Mouse (Mus musculus) Patski (cell line): ENCODE data around the gene Hopx. TPM values are rescaled to one million over a fixed set of nuclear protein-coding genes. Genes with fewer than 3 reads are reported as not detected.

ENCODE experiments used
- ATAC-seq: fragments of 100-300 bp; one replicate; pipeline ENCODE4 v1.8.0; 2021
- CTCF ChIA-PET: fragments of 350-600 bp; sonication (Branson Sonifier 250); formaldehyde crosslinking; loops from one replicate; lab custom pipeline; 2022; ENCODE audit warnings: inconsistent platforms; lab: Charles Lee
- POLR2A ChIA-PET: fragments of 350-600 bp; sonication (Branson Sonifier 250); formaldehyde crosslinking; loops from one replicate; lab custom pipeline; 2022; ENCODE audit warnings: antibody characterized with exemption, inconsistent platforms; lab: Charles Lee
- DNase-seq: peaks from one replicate; pipeline ENCODE4 v3.0.0-alpha.2; 2011; ENCODE audit warnings: low read depth, low spot score
- H3K27me3 ChIP-seq: fragments of 371-371 bp; one replicate; pipeline ENCODE4 v1.5.1; 2021
- CTCF ChIP-seq: fragments of 100-300 bp; IDR thresholded peaks from one replicate; pipeline ENCODE4 v1.5.1; 2021
- in situ Hi-C: fragments of 300-500 bp; cut with MboI; formaldehyde crosslinking; loops from 3 replicates; pipeline ENCODE4 v1.11.1; 2018; ENCODE audit warnings: low pct_unique_long_range_greater_than_20kb, mixed read lengths
- polyA plus RNA-seq: library from polyadenylated mRNA; unstranded; gene quantifications from one replicate; pipeline ENCODE4 v1.2.3, GENCODE M21; 2021

Gene Hopx
- polyA plus RNA-seq, 1 experiment from 2014 or later = not detected

DNA sequence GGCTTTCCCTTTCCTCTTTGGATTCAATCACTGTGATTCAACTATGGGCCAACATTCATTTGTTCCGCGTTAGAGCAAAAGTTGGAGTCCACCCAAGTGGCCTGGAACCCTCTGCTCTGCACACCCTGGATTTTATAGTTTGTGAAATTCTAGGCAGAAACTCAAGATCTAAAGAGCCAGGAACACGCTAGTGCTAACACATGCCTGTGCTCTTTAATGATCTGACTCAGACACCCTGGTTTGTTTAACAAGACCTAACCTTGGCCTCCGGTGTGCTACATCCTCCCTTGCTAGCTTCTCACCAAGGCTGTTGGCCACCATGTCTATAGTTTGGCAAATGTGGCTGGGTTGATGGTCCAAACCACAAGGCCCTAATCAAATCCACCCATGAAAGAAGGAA lies 34.2 kb downstream of the Hopx start:
- DNase-seq (no peak), ATAC-seq (no peak)
- ChIA-PET CTCF (interaction anchor here (1.0 to 1.4 kb wide), 3 partner anchors 8 to 18 kb away, joined by 3 to 6 read pairs (median 4); no protein-coding TSS in a partner anchor), POLR2A (no interaction called here)
- H3K27me3 ChIP-seq = no peaks in the 10 kb centered on the region
- in situ Hi-C loops = loop anchor here (10.0 kb wide), 1 partner anchor 94 kb away; no protein-coding TSS in a partner anchor
- TF ChIP-seq CTCF = no peak

DNA sequence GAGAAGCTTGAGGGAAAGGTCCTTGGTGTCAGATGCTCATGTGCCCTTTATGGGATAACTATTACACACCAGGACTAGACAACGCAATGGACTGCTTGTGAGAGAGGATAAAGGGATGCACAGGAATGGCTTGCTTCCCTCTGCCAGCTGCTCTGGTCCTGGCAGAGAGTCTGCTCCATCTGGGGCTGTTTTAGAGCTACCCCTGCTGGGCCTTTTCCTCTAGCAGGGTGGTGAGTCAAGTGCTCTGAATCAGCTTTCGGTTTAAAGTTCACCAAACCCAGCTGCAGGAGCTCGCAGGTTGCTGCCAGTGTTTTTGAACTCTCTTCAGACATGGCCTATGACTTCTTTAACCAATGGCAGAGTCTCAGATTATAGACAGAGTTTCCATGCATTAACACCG lies 39.0 kb downstream of the Hopx start:
- DNase-seq = no peak
- peaks cover 6% of the 10 kb centered on the region for H3K27me3 ChIP-seq
- in situ Hi-C loops = no loop called here
- POLR2A ChIA-PET = no interaction called here
- TF ChIP-seq CTCF = no peak
- CTCF ChIA-PET = interaction anchor here (2.0 kb wide), 1 partner anchor 18 kb away, joined by 4 read pairs; no protein-coding TSS in a partner anchor
- no peak for ATAC-seq

DNA sequence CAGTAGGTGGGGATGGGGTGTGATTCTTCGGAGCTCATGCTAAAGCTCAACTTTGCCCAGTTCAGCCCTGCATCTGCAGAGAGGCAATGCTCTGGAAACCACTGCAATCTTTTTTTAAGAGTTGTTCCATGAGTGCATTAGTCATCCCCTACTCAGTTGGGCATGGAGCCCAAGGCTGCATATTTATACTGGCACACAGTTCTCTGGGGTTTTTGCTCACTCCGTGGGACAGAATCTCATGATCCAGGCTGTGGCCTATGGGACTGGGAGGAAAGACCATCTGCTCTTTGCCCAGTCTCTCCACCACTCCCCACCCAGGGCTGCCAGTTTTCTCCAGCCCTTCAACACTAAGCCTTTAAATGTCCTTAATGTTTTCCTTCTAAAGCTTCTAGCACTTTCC lies 40.0 kb downstream of the Hopx start:
- no peak for TF ChIP-seq CTCF
- in situ Hi-C loops = no loop called here
- peaks cover 6% of the 10 kb centered on the region for H3K27me3 ChIP-seq
- ChIA-PET CTCF (interaction anchor here (1.1 to 2.0 kb wide), 2 partner anchors 19 to 85 kb away, joined by 3 to 4 read pairs; no protein-coding TSS in a partner anchor), POLR2A (no interaction called here)
- DNase-seq (peak; percentile 90), ATAC-seq (peak; percentile 84)

DNA sequence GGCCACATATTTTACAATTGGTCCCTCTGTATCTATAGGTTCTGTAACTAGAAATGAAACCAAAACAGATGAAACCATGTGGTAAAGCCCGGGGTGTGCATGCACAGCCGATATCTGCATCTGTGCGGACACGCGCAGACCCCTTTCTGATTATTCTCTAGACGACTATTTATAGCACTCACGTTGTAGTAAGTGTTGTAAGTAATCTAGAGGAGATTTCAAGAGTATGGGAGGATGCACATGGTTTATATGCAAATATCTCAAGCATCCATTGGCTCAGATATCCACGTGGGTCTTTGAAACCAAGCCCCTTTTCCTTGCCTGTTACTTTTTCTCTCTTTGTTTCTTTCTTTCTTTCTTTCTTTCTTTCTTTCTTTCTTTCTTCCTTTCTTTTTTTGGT lies 41.1 kb downstream of the Hopx start:
- H3K27me3 ChIP-seq = peaks cover 6% of the 10 kb centered on the region
- POLR2A ChIA-PET = no interaction called here
- no peak for DNase-seq
- CTCF ChIA-PET = interaction anchor here (2.0 to 3.7 kb wide), 2 partner anchors 12 to 98 kb away, joined by 5 to 10 read pairs; no protein-coding TSS in a partner anchor
- no peak for ATAC-seq
- in situ Hi-C loops = no loop called here
- TF ChIP-seq CTCF = no peak

DNA sequence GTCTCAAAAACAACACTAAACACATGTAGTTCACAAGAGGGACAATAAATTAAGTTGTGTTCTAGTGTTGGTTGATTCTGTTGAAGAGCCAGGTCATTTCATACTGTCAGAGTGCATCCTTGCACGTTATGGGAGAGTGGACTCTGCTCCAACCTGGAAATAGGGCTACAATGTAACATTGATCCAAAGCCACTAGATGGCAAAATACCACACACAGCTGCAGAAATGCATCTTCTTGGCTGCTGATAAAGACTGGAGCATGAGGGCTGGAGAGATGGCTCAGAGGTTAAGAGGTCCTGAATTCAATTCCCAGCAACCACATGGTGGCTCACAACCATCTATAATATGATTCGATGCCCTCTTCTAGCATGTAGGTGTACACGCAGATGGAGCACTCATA lies 43.3 kb downstream of the Hopx start:
- H3K27me3 ChIP-seq = peaks cover 9% of the 10 kb centered on the region
- in situ Hi-C loops = no loop called here
- ChIA-PET POLR2A (no interaction called here), CTCF (interaction anchor here (2.0 to 3.7 kb wide), 2 partner anchors 10 to 100 kb away, joined by 5 to 10 read pairs; no protein-coding TSS in a partner anchor)
- peak; percentile 25 for TF ChIP-seq CTCF
- DNase-seq (no peak), ATAC-seq (no peak)

DNA sequence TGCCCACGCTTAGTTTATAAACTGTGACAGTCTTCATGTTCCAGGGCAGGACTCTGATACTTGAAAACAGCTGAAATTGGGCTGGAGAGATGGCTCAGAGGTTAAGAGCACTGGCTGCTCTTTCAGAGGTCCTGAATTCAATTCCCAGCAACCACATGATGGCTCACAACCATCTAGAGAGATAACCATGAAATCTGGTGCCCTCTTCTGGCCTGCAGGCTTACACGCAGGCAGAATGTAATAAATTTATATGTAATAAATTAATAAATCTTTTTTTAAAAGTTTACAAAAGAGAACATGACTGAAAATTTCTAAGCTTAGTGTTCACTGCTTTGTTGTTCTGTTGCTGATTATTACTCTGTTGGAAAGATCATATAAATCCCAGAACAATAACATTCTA lies 43.9 kb downstream of the Hopx start:
- ChIA-PET CTCF (interaction anchor here (3.7 kb wide), 1 partner anchor 100 kb away, joined by 10 read pairs; no protein-coding TSS in a partner anchor), POLR2A (no interaction called here)
- peak; percentile 28 for TF ChIP-seq CTCF
- ATAC-seq = no peak
- H3K27me3 ChIP-seq = peaks cover 9% of the 10 kb centered on the region
- no peak for DNase-seq
- in situ Hi-C loops = no loop called here

DNA sequence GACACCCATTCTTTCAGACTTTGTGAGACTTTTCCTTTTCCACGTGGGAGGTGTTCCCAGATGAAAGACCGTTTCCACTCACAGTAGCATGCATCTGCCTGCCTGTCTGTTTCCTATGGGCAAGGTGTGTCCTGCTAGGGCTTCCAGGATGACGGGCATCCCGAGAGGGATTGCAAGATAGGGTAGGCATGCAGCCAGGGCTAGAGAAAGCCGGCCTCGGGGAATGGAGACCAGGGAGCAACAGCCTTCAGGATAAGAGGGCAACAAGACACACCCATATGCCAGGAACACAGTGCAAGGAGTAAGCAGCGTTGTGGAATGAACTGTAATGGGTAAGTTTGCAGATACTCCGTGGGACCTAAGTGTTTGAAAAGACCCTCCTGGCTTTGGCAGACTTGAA lies 47.6 kb downstream of the Hopx start:
- no peak for DNase-seq
- CTCF ChIA-PET = no interaction called here
- POLR2A ChIA-PET = no interaction called here
- TF ChIP-seq CTCF = no peak
- ATAC-seq = no peak
- H3K27me3 ChIP-seq = peaks cover 9% of the 10 kb centered on the region
- in situ Hi-C loops = no loop called here

DNA sequence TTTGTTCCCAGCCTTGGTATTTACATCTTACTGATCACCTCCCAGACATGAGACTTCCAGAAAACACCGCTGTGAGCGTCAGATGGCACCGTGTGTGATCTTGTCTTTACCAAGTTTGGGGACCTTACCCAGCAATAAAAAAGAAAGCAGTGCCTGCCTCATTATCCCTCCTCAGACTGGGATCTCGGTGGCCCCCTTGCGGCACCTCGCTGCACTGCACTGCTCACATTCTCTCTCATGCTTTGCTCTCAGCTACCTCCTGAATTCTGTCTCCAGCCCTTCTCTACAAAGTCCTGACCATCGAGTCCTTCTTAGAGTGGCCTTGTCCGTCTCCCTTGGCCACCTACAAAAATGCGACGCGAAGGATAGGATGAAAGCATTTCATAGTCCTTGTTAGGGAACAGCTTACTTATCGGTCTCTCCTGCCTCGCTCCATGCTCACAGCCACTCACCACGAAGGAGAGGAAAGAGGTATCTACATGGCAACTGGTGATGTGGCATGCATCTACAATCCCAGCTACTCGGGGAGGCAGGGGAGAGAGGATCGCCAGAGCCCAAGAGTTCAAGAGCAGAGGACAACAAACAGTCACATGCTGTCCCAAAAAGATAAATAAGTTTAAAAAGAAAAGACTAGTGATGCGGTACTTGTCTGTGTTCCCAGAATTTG lies 53.4 kb downstream of the Hopx start:
- in situ Hi-C loops = no loop called here
- H3K27me3 ChIP-seq = peaks cover 6% of the 10 kb centered on the region
- TF ChIP-seq CTCF = peak; percentile 82
- POLR2A ChIA-PET = no interaction called here
- CTCF ChIA-PET = interaction anchor here (1.1 to 2.0 kb wide), 3 partner anchors 11 to 162 kb away, joined by 3 to 5 read pairs (median 3); no protein-coding TSS in a partner anchor
- no peak for ATAC-seq
- no peak for DNase-seq

DNA sequence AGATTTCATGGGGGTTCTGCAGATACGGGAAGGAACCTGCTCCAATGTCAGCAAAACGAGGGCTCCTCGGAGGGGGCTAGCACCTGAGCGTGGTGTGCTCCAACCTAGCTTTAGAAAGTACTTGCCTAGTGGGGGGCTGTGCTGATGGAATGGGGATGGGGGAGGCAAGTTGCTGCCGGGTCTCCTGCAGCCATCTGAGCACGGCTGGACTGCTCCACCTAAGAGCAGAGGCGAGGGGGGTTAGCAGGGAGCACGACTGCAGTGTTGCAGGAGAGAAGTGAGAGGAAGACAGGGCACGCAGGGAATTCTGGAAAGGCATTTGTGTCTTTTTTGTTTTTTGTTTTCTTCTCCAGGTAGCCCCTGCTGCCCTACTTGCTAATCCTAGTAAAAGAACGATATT lies 54.6 kb downstream of the Hopx start:
- CTCF ChIA-PET = interaction anchor here (1.3 kb wide), 1 partner anchor 10 kb away, joined by 3 read pairs; no protein-coding TSS in a partner anchor
- peaks cover 6% of the 10 kb centered on the region for H3K27me3 ChIP-seq
- no peak for TF ChIP-seq CTCF
- DNase-seq (no peak), ATAC-seq (no peak)
- POLR2A ChIA-PET = no interaction called here
- in situ Hi-C loops = no loop called here

DNA sequence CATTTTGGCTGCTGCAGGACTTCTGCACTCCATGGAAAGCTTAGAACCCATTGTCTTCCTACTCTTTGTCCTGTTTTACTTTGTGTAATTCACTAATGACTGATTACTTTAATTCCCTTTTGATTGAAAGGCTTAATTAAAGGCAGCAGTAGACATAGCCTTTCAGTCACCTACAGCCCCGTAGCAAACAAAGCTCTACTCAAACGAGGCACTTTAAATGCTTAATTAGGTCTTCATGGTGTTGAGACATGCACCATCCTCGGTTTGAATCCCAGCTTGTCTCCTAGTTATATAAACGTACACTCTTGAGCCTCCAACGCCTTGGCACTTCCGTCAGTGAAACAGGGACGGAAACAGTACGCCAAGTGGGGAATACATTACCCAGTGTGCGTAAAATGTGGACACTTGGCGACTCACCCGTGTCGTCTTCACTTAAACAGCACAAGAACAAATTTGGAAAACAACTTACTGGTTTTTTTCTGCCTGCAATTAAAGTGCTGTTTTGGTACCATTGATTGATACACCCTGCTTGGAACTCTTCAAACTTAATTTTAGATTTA lies 58.0 kb downstream of the Hopx start:
- peaks cover 4% of the 10 kb centered on the region for H3K27me3 ChIP-seq
- no peak for ATAC-seq
- CTCF ChIA-PET = interaction anchor here (1.4 to 1.8 kb wide), 2 partner anchors 12 to 24 kb away, joined by 4 read pairs; no protein-coding TSS in a partner anchor
- in situ Hi-C loops = no loop called here
- TF ChIP-seq CTCF = no peak
- POLR2A ChIA-PET = interaction anchor here (0.6 kb wide), 1 partner anchor 511 kb away, joined by 3 read pairs; no protein-coding TSS in a partner anchor
- DNase-seq = no peak

DNA sequence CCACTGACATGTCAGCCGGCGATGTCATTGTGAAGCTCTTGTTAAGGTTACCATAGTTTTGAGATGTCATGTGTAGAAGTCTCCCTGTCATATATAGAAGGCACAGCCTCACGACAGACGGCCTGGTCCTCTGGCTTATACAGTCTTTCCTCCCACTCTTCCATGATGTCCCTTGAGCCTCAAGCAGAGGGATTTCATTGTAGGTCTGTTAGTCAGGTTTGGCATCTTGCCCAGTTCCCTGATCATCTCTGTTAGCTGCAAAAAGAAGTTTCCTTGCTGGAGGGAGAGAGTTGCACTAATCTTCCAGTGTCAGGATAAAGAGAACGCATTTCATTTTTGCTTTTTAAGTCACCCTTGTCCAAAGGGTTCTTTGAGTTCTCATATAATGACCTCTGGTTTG lies 62.3 kb downstream of the Hopx start:
- ATAC-seq = no peak
- no peak for TF ChIP-seq CTCF
- in situ Hi-C loops = no loop called here
- POLR2A ChIA-PET = no interaction called here
- no peak for DNase-seq
- peaks cover 9% of the 10 kb centered on the region for H3K27me3 ChIP-seq
- CTCF ChIA-PET = no interaction called here
